Mouse (Mus musculus) gastrocnemius, adult 2 months (tissue): ENCODE data around the gene Fam187b. TPM values are rescaled to one million over a fixed set of nuclear protein-coding genes. Genes with fewer than 3 reads are reported as not detected.

Experiments
- DNase-seq: peaks from one replicate; pipeline ENCODE4 v3.0.0; 2022
- H3K27ac ChIP-seq: fragments of 200-600 bp; 2 replicates; pipeline ENCODE4 v1.8.1; 2022; ENCODE audit warnings: mild to moderate bottlenecking
- H3K4me3 ChIP-seq: fragments of 200-600 bp; 2 replicates; pipeline ENCODE4 v1.8.1; 2022; ENCODE audit warnings: mild to moderate bottlenecking, moderate library complexity
- CTCF ChIP-seq: fragments of 200-600 bp; IDR thresholded peaks from 2 replicates; pipeline ENCODE4 v1.8.1; 2022; ENCODE audit warnings: antibody characterized with exemption, mild to moderate bottlenecking, moderate library complexity
- intact Hi-C: fragments of 180-260 bp; cut with DNase I; formaldehyde crosslinking; loops from one replicate; pipeline ENCODE4 v1.15.1; 2025
- total RNA-seq, 2 experiments: library from RNA; stranded (reverse); gene quantifications; 2 replicates each; pipeline ENCODE4 v1.2.3; 2021

The Fam187b gene
- total RNA-seq, 2 experiments from 2014 or later = not detected

DNA sequence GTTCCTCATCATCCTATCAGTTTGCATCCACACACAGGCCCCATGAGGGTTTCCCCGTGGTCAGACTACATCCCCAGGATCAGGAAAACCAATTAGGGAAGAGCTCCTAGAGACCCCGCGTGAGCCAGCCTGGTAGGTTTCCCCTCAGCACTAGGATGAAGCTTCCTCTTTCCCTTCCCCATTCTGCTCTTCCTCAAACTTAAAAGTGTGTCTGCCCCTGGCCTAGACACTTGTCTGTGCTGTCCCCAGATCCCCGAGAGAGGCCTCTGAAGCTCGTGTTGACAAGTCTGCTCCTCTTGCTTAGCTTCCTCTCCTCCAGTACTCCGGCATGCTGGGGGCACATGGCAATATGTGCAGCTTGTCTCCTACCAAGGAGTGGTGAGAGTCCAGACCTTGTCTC lies 20.1 kb upstream of the Fam187b start:
- intact Hi-C loops = loop anchor here (10.0 kb wide), 1 partner anchor 329 kb away; the partner anchor contains the start of gene Cox6b1
- TF ChIP-seq CTCF = no peak
- H3K4me3 ChIP-seq = no peak overlapping the region
- no peak overlapping the region for H3K27ac ChIP-seq
- DNase-seq = no peak

DNA sequence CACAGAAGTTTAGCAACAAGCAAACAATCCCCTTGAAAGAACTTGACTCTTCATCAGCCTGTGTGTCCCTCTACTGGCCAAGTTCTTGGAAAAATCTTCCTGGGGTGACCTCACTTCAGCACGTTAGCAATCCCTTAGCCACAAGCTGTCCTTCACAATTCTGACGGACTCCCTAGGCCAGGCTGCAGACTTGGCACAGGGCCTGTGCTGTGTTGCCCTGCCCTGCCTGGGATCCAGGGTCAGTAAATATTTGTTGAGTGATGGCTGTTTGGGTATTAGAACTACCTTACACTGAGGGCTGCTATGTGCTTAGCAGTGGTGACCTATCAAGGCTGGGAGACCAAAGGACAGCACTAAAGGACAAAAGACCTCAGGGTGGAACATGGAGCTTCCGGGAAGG lies 19.6 kb upstream of the Fam187b start:
- H3K27ac ChIP-seq = peak overlapping the region; percentile 40
- intact Hi-C loops = loop anchor here (10.0 kb wide), 1 partner anchor 329 kb away; the partner anchor contains the start of gene Cox6b1
- no peak overlapping the region for H3K4me3 ChIP-seq
- DNase-seq = peak; percentile 44
- no peak for TF ChIP-seq CTCF

GRCm38 (mm10) chr7:30954971-30955520 lies 18.5 kb upstream of the Fam187b start:
- intact Hi-C loops = loop anchor here (5.0 to 10.0 kb wide), 2 partner anchors 97 to 330 kb away; partner anchors contain the start of genes Cox6b1 and Fxyd7
- DNase-seq = no peak
- TF ChIP-seq CTCF = no peak
- Histone ChIP-seq H3K4me3 (peak overlapping the region; percentile 94), H3K27ac (peak overlapping the region; percentile 100)

DNA sequence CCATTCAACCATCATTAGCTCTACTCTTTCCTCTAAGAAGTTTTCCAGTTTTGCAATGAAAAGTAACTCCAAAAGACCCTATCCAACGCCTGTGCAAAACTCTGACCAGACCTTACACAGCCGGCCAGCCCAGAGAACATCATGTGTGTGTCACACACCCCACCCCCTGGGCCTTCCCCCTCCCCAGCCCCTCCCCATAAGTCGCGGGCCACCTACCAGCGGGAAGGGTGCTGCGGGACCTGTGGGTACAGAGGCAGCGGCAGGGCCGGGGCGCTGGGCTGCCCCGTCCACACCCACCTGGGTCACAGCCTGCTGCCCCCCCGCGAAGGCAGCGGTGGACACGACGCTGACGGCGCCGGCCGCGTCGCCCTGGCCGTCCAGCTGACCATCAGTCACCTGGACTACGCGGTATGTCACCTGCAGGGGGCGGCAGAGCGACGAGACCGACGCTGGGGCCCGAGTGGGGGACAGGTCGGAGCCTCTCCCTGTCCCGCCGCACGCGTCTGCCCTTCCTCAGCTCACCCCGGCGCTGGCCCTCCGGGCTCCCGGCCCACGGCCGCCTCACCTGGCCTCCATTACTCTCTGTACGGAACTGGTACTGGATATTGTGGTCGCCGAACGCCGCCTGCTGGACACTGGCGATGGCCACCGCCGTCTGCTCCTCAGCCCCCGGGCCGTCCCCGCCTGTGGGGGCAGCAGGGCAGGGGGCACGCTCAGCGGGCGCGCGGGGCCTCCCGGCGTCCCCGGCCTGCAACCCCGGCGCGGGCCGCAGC lies 17.8 kb upstream of the Fam187b start:
- H3K27ac ChIP-seq = peak overlapping the region; percentile 100
- peak; percentile 95 for DNase-seq
- TF ChIP-seq CTCF = peak; percentile 89
- peak overlapping the region; percentile 94 for H3K4me3 ChIP-seq
- intact Hi-C loops = loop anchor here (5.0 to 10.0 kb wide), 2 partner anchors 97 to 331 kb away; partner anchors contain the start of genes Cox6b1 and Fxyd7

- H3K4me3 ChIP-seq = peak overlapping the region; percentile 94
- peak overlapping the region; percentile 100 for H3K27ac ChIP-seq
- intact Hi-C loops = loop anchor here (5.0 to 10.0 kb wide), 2 partner anchors 96 to 332 kb away; partner anchors contain the start of genes Cox6b1 and Fxyd7
- DNase-seq = peak; percentile 69
- TF ChIP-seq CTCF = no peak
These were observed 17.2 kb upstream of the Fam187b start for GRCm38 (mm10) chr7:30956357-30956751.

DNA sequence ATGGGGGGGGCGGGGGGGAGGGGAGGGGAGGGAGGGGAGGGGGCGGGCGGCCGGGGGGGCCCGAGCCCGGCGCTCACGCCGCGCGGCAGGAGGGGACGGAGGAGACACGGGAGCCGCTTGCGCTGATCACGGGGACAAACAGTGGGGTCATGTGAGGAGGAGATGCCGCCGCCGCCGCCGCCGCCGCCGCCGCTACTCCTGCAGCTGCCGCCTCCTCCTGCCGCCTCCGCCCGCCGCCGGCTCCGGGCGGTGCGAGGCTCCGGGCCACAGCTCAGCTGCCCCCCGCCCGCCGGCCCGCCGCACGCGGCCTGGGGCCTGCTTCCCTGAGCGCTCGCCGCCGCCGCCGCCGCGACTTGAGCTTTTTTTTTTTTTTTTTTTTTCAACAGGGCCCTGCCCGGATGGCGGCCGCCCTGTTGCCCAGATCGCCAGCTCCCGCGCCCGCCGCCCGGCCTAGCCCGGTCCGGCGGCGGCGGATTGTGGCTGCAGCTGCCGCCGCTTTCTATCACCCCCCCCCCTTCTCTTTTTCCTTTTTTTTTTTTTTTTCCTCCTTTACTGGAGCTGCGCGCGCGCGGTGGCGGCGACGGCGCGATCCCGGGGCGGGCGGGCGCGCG lies 16.7 kb upstream of the Fam187b start, which contains the start of gene Usf2:
Gene Usf2, minus strand, starts transcription at position 48 of the 611 bp plus-strand sequence.
- peak; percentile 92 for DNase-seq
- Histone ChIP-seq H3K4me3 (peak within 1 kb of the TSS; percentile 94), H3K27ac (peak within 1 kb of the TSS; percentile 100)
- intact Hi-C loops = loop anchor here (1.0 to 10.0 kb wide), 3 partner anchors 17 to 332 kb away; partner anchors contain the start of genes Cox6b1 and Fxyd7
- TF ChIP-seq CTCF = no peak

DNA sequence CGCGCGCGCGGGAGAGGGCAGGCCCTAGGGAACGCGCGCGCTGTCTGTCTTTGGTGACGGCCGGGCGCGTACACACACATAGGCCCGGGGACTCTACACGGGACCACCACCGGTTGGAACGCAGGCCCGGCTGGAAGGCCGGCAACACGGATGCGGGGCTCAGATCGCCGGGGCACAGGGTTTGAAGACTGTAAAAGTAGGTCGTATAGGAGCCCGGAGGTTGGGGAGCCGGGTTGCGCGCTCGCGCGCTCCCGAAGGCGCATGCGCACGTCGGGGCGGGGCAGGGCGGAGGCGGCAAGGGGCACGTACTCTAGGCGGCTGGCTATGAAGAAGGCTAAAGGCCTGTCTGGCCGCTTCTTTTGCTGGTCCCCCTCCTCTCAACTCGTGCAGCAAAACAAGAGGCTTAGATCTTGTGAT lies 16.2 kb upstream of the Fam187b start:
- peak; percentile 96 for DNase-seq
- peak overlapping the region; percentile 94 for H3K4me3 ChIP-seq
- peak overlapping the region; percentile 100 for H3K27ac ChIP-seq
- intact Hi-C loops = loop anchor here (1.0 to 10.0 kb wide), 3 partner anchors 17 to 333 kb away; partner anchors contain the start of genes Cox6b1 and Fxyd7
- TF ChIP-seq CTCF = no peak

DNA sequence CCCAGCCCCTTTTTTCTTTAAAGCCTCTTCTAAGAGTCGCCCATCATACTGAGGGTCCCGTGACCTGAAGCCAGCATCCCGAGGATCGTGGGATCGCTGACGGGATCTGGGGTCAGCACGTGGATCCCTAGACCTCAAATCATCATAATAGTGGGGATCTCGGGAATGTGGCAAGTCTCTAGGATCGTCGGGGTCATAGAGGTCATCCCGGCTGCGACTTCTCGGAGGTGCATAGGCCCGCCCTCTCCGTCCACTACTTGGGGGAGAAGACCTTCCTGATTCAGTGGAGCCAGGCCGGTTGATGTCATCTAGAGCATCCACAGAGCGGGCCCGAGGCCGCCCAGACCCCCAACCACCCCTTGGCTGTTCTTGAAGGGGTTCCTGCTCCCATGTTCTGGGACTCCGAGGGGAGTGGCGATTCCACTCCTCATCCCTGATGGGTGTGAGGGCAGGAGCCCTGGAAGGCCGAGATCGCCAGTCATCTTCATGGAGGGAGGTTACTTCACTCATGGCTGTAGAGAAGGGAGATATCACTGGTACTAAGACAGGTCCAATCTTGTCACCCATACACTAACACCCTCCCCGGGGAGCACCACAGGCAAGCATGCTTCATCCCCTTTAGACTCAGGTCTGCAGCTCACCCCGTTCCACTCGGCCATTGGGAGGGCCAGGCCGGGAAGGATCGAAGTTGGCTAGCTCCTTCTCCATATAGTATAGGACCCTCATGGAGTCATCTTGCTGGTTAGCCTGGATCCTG lies 15.3 kb upstream of the Fam187b start:
- peak overlapping the region; percentile 94 for H3K4me3 ChIP-seq
- DNase-seq = peak; percentile 35
- TF ChIP-seq CTCF = no peak
- intact Hi-C loops = loop anchor here (5.0 to 10.0 kb wide), 2 partner anchors 94 to 333 kb away; partner anchors contain the start of genes Cox6b1 and Fxyd7
- H3K27ac ChIP-seq = peak overlapping the region; percentile 100

- intact Hi-C loops = loop anchor here (5.0 to 10.0 kb wide), 2 partner anchors 93 to 334 kb away; partner anchors contain the start of genes Cox6b1 and Fxyd7
- no peak overlapping the region for H3K27ac ChIP-seq
- TF ChIP-seq CTCF = no peak
- no peak for DNase-seq
- no peak overlapping the region for H3K4me3 ChIP-seq
These were observed 14.6 kb upstream of the Fam187b start for GRCm38 (mm10) chr7:30958866-30959487.

- Histone ChIP-seq H3K4me3 (no peak overlapping the region), H3K27ac (no peak overlapping the region)
- no peak for TF ChIP-seq CTCF
- intact Hi-C loops = loop anchor here (5.0 to 10.0 kb wide), 2 partner anchors 92 to 335 kb away; partner anchors contain the start of genes Cox6b1 and Fxyd7
- no peak for DNase-seq
These were observed 13.7 kb upstream of the Fam187b start for GRCm38 (mm10) chr7:30959786-30960349.

DNA sequence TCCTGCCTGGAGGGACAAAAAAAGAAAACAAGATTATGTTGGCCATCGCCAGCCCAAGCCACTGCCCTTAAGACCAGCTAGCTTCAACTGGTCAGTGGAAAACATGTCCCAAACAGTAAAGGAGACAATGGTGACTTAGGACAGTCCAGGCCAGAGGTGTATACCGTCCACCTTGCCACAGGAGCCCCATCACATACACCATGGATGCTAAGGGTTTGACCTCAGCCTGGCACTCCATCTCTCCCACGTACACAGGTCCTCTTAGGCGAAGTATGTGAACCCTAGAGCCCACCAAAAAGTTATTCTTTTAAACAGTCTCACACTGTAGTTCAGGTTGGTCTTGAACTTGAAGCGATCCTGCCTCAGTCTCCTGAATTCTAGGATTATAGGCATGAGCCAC lies 10.7 kb upstream of the Fam187b start:
- TF ChIP-seq CTCF = no peak
- no peak overlapping the region for H3K4me3 ChIP-seq
- DNase-seq = no peak
- intact Hi-C loops = no loop called here
- H3K27ac ChIP-seq = no peak overlapping the region
